Mouse (Mus musculus) mature B cell (primary cell): ENCODE measurements around the gene Safb.

ENCODE experiments used
- in situ Hi-C: fragments of 300-500 bp; cut with MboI; formaldehyde crosslinking; loops from 2 replicates; pipeline ENCODE4 v1.14.3; 2019

Safb gene

GRCm38 (mm10) chr17:56584257-56585130, at the start of gene Safb, which contains the start of gene Safb2:
Safb (plus strand) TSS chr17:56584825.
Safb2 (minus strand) TSS chr17:56584585.
- in situ Hi-C loops: no loop called here

- in situ Hi-C loops: no loop called here
Measured at GRCm38 (mm10) chr17:56536192-56536591, 48.4 kb upstream of the Safb start.

- in situ Hi-C loops: no loop called here
Measured at GRCm38 (mm10) chr17:56536874-56537273, 47.8 kb upstream of the Safb start.

- in situ Hi-C loops: no loop called here
Measured at GRCm38 (mm10) chr17:56537912-56538311, 46.7 kb upstream of the Safb start.

GRCm38 (mm10) chr17:56540562-56540975, 44.1 kb upstream of the Safb start:
- in situ Hi-C loops: no loop called here

GRCm38 (mm10) chr17:56542736-56543135, 41.9 kb upstream of the Safb start:
- in situ Hi-C loops: no loop called here

- in situ Hi-C loops: no loop called here
Measured at GRCm38 (mm10) chr17:56543684-56544224, 40.9 kb upstream of the Safb start.

GRCm38 (mm10) chr17:56544699-56545387, 39.8 kb upstream of the Safb start:
- in situ Hi-C loops: loop anchor here (5.0 kb wide), 1 partner anchor 188 kb away; no protein-coding TSS in a partner anchor

GRCm38 (mm10) chr17:56545945-56546344, 38.7 kb upstream of the Safb start:
- in situ Hi-C loops: loop anchor here (5.0 kb wide), 1 partner anchor 189 kb away; no protein-coding TSS in a partner anchor

GRCm38 (mm10) chr17:56546576-56546975, 38.0 kb upstream of the Safb start:
- in situ Hi-C loops: loop anchor here (5.0 kb wide), 1 partner anchor 189 kb away; no protein-coding TSS in a partner anchor

- in situ Hi-C loops: loop anchor here (5.0 kb wide), 1 partner anchor 190 kb away; no protein-coding TSS in a partner anchor
Measured at GRCm38 (mm10) chr17:56547116-56547845, 37.3 kb upstream of the Safb start.

GRCm38 (mm10) chr17:56547846-56548604, 36.6 kb upstream of the Safb start:
- in situ Hi-C loops: loop anchor here (5.0 kb wide), 1 partner anchor 191 kb away; no protein-coding TSS in a partner anchor

- in situ Hi-C loops: loop anchor here (5.0 kb wide), 1 partner anchor 191 kb away; no protein-coding TSS in a partner anchor
Measured at GRCm38 (mm10) chr17:56548605-56549105, 36.0 kb upstream of the Safb start.

GRCm38 (mm10) chr17:56550784-56551475, 33.7 kb upstream of the Safb start:
- in situ Hi-C loops: no loop called here

- in situ Hi-C loops: no loop called here
Measured at GRCm38 (mm10) chr17:56551841-56552581, 32.6 kb upstream of the Safb start.

- in situ Hi-C loops: no loop called here
Measured at GRCm38 (mm10) chr17:56552781-56553363, 31.8 kb upstream of the Safb start.

- in situ Hi-C loops: no loop called here
Measured at GRCm38 (mm10) chr17:56554122-56554551, 30.5 kb upstream of the Safb start, which contains the start of gene Gm20219. Gm20219 (minus strand) TSS chr17:56554387.

GRCm38 (mm10) chr17:56558448-56558847, 26.2 kb upstream of the Safb start:
- in situ Hi-C loops: no loop called here

- in situ Hi-C loops: no loop called here
Measured at GRCm38 (mm10) chr17:56559386-56559785, 25.2 kb upstream of the Safb start.
